Mouse (Mus musculus) hematopoietic stem cell, adult 5-6 weeks (primary cell): ENCODE measurements at regions not wholly inside any gene's neighbourhood (a gene's known extent, or its start where the extent isn't known, plus 50 kb on each side); places are given as distances from the start of the nearest gene placed in this dataset.

Experiments
- ATAC-seq, 2 experiments: fragments of 125-278 bp in 1 of 2; replicated peaks in 1 of 2; 2 replicates each; pipeline ENCODE4 v1.8.0; 2016 to 2017; ENCODE audit warnings: inconsistent platforms in 2 of 2, mild to moderate bottlenecking in 2 of 2, moderate number of reproducible peaks in 2 of 2, low read depth in 1 of 2, moderate TSS enrichment in 1 of 2; ENCODE audit not compliant: low FRiP score in 2 of 2, poor library complexity in 2 of 2, severe bottlenecking in 2 of 2, insufficient read depth in 1 of 2, low TSS enrichment in 1 of 2

DNA sequence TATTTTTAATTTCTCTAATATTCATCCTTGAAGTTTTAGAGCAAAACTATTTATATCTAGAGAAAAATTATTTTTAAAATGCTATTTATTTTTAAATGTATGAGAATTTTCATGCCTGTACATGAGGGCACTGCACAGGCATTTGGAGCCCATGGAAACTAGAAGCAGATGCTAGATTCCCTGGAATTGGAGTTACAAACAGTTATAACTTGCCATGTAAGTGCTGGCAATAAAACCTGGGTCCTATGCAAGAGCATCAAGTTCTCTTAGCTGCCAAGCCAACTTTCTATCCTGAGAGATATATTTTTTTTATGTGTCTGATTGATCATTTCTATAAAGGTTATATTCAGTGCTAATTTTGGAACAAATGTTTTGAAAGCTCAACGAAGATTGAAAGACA lies 189.7 kb upstream of the St8sia4 start:
- ATAC-seq = no peak

DNA sequence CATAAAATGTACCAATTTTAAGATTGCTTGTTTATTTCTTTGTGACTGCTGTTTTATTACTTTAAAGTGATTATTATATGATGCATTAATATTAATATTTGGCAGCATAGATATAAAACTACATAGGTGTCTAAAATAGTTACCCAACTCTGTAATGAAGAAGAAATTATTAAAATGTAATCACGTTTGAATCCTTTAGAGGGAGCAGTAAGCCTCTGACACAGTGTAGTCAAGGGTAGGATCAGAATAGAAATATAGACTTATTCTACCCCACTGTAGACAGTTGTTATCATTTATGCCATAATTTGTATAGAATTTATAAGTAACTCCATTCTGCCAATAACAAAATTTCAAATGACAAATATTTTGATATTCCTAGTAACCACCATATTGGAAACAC lies 167.3 kb upstream of the St8sia4 start:
- no peak for ATAC-seq

DNA sequence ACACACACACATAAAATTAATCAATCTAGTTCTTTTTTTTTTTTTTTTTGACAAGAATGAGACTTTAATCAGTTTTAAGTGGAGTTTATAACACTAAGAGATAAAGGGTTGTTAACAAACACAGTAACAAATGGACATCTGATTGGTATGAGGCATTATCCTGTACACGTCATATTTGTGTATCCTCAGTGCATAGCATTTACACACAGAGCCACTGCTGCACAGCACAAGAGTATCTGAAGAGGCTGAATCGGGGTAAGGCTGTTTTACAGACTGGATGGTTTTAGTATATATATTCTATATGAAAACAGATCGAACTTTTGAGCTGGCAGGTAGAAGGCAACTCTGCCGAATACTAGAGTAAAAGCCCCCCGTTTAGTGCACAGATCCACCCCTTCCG lies 163.3 kb upstream of the St8sia4 start:
- peak in 1 of 2 experiments; percentile 42; a peak in 2 of 4 replicates for ATAC-seq
